Mouse (Mus musculus): ENCODE data around the gene Zfp740.

GRCm38 (mm10) chr15:102210816-102211215 lies 7.8 kb downstream of the Zfp740 start:
- TF ChIP-seq POLR2A (IDR thresholded peaks at IDR 0.05; ENCODE audit: borderline replicate concordance, extremely low read depth, low read depth, low read length) (no peak), CTCF (IDR thresholded peaks at IDR 0.05; ENCODE audit: insufficient read depth, low read length) (no peak)

All from lung, adult 2 months (tissue).